Mouse (Mus musculus) brain, embryonic 14.5 days (tissue): ENCODE measurements around the gene Rabl3.

Experiments used
- CTCF ChIP-seq: fragments of 200-500 bp; IDR thresholded peaks from 2 replicates; pipeline ENCODE4 v1.5.1; 2012; ENCODE audit warnings: inconsistent platforms, mild to moderate bottlenecking, moderate library complexity, borderline replicate concordance; ENCODE audit not compliant: insufficient read depth, insufficient read length; ENCODE audit errors: extremely low read depth
- POLR2A ChIP-seq: fragments of 200-500 bp; IDR thresholded peaks from 2 replicates; pipeline ENCODE4 v1.6.1; 2012; ENCODE audit warnings: mild to moderate bottlenecking, inconsistent platforms, borderline replicate concordance; ENCODE audit not compliant: poor library complexity, insufficient read depth, insufficient read length, severe bottlenecking; ENCODE audit errors: extremely low read depth

DNA sequence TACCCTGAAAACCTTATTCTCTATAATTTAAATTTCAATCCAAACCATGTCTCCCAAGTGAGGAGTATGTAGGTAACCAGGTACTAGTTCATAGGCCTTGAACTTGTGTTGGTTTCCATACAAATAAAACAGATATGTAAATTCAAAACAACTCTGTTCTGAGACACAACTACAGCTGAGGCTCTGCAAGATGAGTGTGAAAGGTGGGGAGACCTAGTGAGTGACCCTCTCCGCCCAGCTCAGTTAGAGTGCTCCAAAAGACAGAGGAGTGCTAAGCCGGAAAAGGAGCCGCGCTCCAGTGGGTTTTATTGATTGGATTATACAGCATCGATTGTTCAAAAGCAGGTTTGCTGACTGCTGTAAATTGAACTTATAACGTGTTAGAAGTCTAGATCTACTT, 22.7 kb downstream of the Rabl3 start:
- TF ChIP-seq CTCF (no peak), POLR2A (no peak)
